Mouse (Mus musculus) C2C12 (cell line): ENCODE data around the gene Trmt1.

ENCODE experiments used
- CTCF ChIP-seq: IDR thresholded peaks from one replicate; pipeline ENCODE4 v1.5.1; 2011; ENCODE audit not compliant: control insufficient read depth, insufficient read depth, insufficient read length
- FOSL1 ChIP-seq: IDR thresholded peaks from one replicate; pipeline ENCODE4 v1.8.0; 2011; ENCODE audit warnings: mild to moderate bottlenecking, low read length; ENCODE audit not compliant: poor library complexity, insufficient read depth, severe bottlenecking
- MAX ChIP-seq: IDR thresholded peaks from one replicate; pipeline ENCODE4 v1.6.1; 2011; ENCODE audit warnings: mild to moderate bottlenecking, control low read depth
- MYOD1 ChIP-seq: IDR thresholded peaks from one replicate; pipeline ENCODE4 v1.6.1; 2011; ENCODE audit warnings: low read depth; ENCODE audit not compliant: control insufficient read depth, insufficient read length
- MYOG ChIP-seq: IDR thresholded peaks from one replicate; pipeline ENCODE4 v1.6.1; 2011; ENCODE audit not compliant: control insufficient read depth, insufficient read length; ENCODE audit errors: extremely low read depth
- USF1 ChIP-seq: IDR thresholded peaks from one replicate; pipeline ENCODE4 v1.6.1; 2011; ENCODE audit warnings: low read depth, mild to moderate bottlenecking, control low read depth, moderate library complexity

GRCm38 (mm10) chr8:84687705-84688100 lies 1.6 kb downstream of the Trmt1 start, which contains the start of gene Nacc1:
- TF ChIP-seq MAX = peak; percentile 55
- TF ChIP-seq CTCF = no peak
- TF ChIP-seq MYOD1 = no peak
- TF ChIP-seq FOSL1 = no peak
- TF ChIP-seq MYOG = no peak
- TF ChIP-seq USF1 = no peak
